Mouse (Mus musculus): ENCODE data around the gene Kif1b. TPM values are rescaled to one million over a fixed set of nuclear protein-coding genes. Genes with fewer than 3 reads are reported as not detected.

The Kif1b gene
- total and polyA plus RNA-seq, 2 experiments from 2014 or later: 215 to 425 TPM

- Histone ChIP-seq H3K4me3 (ENCODE audit: low read depth, low read length) (no peak overlapping the region), H3K9me3 (ENCODE audit: low read length) (no peaks in the 10 kb centered on the region), H3K27me3 (ENCODE audit: insufficient read depth, low read length) (no peaks in the 10 kb centered on the region), H3K27ac (ENCODE audit: low read depth, low read length) (no peak overlapping the region), H3K4me2 (ENCODE audit: low read depth, low read length, poor library complexity, severe bottlenecking) (no peak overlapping the region), H3K36me3 (ENCODE audit: insufficient read depth, low read length) (peaks cover 79% of the 10 kb centered on the region), H3K9ac (replicated peaks; ENCODE audit: low read length, poor library complexity, severe bottlenecking) (no peak overlapping the region), H3K4me1 (ENCODE audit: insufficient read depth, low read length) (no peaks in the 10 kb centered on the region)
- DNase-seq (ENCODE audit: low spot score): no peak
- TF ChIP-seq CTCF (IDR thresholded peaks at IDR 0.05): no peak
- ATAC-seq (ENCODE audit: low FRiP score): no peak
- WGBS: 90% methylated on average over 7 of the region's 7 CpGs
Observed at GRCm38 (mm10) chr4:149332726-149333125, 25.2 kb upstream of the Kif1b start.

GRCm38 (mm10) chr4:149330495-149330894 is 23.0 kb upstream of the Kif1b start:
- H3K27me3 ChIP-seq (ENCODE audit: insufficient read depth, low read length): no peaks in the 10 kb centered on the region
- DNase-seq (ENCODE audit: low spot score) (no peak), ATAC-seq (ENCODE audit: low FRiP score) (no peak)
- WGBS: 94% methylated on average over 5 of the region's 5 CpGs
- no peaks in the 10 kb centered on the region for H3K4me1 ChIP-seq (ENCODE audit: insufficient read depth, low read length)
- peaks cover 67% of the 10 kb centered on the region for H3K36me3 ChIP-seq (ENCODE audit: insufficient read depth, low read length)
- no peak overlapping the region for H3K4me3 ChIP-seq (ENCODE audit: low read depth, low read length)
- no peak overlapping the region for H3K27ac ChIP-seq (ENCODE audit: low read depth, low read length)
- H3K4me2 ChIP-seq (ENCODE audit: low read depth, low read length, poor library complexity, severe bottlenecking): no peak overlapping the region
- TF ChIP-seq CTCF (IDR thresholded peaks at IDR 0.05): peak; percentile 30
- no peaks in the 10 kb centered on the region for H3K9me3 ChIP-seq (ENCODE audit: low read length)
- no peak overlapping the region for H3K9ac ChIP-seq (replicated peaks; ENCODE audit: low read length, poor library complexity, severe bottlenecking)

GRCm38 (mm10) chr4:149328735-149329134 is 21.2 kb upstream of the Kif1b start:
- Histone ChIP-seq H3K9me3 (ENCODE audit: low read length) (no peaks in the 10 kb centered on the region), H3K27me3 (ENCODE audit: insufficient read depth, low read length) (no peaks in the 10 kb centered on the region), H3K27ac (ENCODE audit: low read depth, low read length) (no peak overlapping the region), H3K4me1 (ENCODE audit: insufficient read depth, low read length) (no peaks in the 10 kb centered on the region), H3K4me3 (ENCODE audit: low read depth, low read length) (no peak overlapping the region), H3K36me3 (ENCODE audit: insufficient read depth, low read length) (peaks cover 52% of the 10 kb centered on the region), H3K4me2 (ENCODE audit: low read depth, low read length, poor library complexity, severe bottlenecking) (no peak overlapping the region), H3K9ac (replicated peaks; ENCODE audit: low read length, poor library complexity, severe bottlenecking) (no peak overlapping the region)
- WGBS: 84% methylated on average over 4 of the region's 4 CpGs
- ATAC-seq (ENCODE audit: low FRiP score) (no peak), DNase-seq (ENCODE audit: low spot score) (no peak)
- no peak for TF ChIP-seq CTCF (IDR thresholded peaks at IDR 0.05)

GRCm38 (mm10) chr4:149327281-149327680 is 19.8 kb upstream of the Kif1b start:
- H3K27me3 ChIP-seq (ENCODE audit: insufficient read depth, low read length): no peaks in the 10 kb centered on the region
- H3K36me3 ChIP-seq (ENCODE audit: insufficient read depth, low read length): peaks cover 42% of the 10 kb centered on the region
- ATAC-seq (ENCODE audit: low FRiP score): no peak
- no peak overlapping the region for H3K27ac ChIP-seq (ENCODE audit: low read depth, low read length)
- H3K4me2 ChIP-seq (ENCODE audit: low read depth, low read length, poor library complexity, severe bottlenecking): no peak overlapping the region
- no peaks in the 10 kb centered on the region for H3K4me1 ChIP-seq (ENCODE audit: insufficient read depth, low read length)
- 95% methylated on average over 7 of the region's 7 CpGs for WGBS
- H3K4me3 ChIP-seq (ENCODE audit: low read depth, low read length): no peak overlapping the region
- H3K9ac ChIP-seq (replicated peaks; ENCODE audit: low read length, poor library complexity, severe bottlenecking): no peak overlapping the region
- TF ChIP-seq CTCF (IDR thresholded peaks at IDR 0.05): no peak
- no peaks in the 10 kb centered on the region for H3K9me3 ChIP-seq (ENCODE audit: low read length)
- no peak for DNase-seq (ENCODE audit: low spot score)

GRCm38 (mm10) chr4:149325411-149326162 is 18.1 kb upstream of the Kif1b start:
- no peak overlapping the region for H3K9ac ChIP-seq (replicated peaks; ENCODE audit: low read length, poor library complexity, severe bottlenecking)
- H3K4me2 ChIP-seq (ENCODE audit: low read depth, low read length, poor library complexity, severe bottlenecking): no peak overlapping the region
- H3K9me3 ChIP-seq (ENCODE audit: low read length): no peaks in the 10 kb centered on the region
- WGBS: 92% methylated on average over 10 of the region's 10 CpGs
- peak; percentile 48 for TF ChIP-seq CTCF (IDR thresholded peaks at IDR 0.05)
- H3K4me3 ChIP-seq (ENCODE audit: low read depth, low read length): no peak overlapping the region
- peak; percentile 33 for DNase-seq (ENCODE audit: low spot score)
- peaks cover 28% of the 10 kb centered on the region for H3K36me3 ChIP-seq (ENCODE audit: insufficient read depth, low read length)
- no peak for ATAC-seq (ENCODE audit: low FRiP score)
- no peak overlapping the region for H3K27ac ChIP-seq (ENCODE audit: low read depth, low read length)
- no peaks in the 10 kb centered on the region for H3K4me1 ChIP-seq (ENCODE audit: insufficient read depth, low read length)
- H3K27me3 ChIP-seq (ENCODE audit: insufficient read depth, low read length): no peaks in the 10 kb centered on the region

- no peak overlapping the region for H3K9ac ChIP-seq (replicated peaks; ENCODE audit: low read length, poor library complexity, severe bottlenecking)
- no peaks in the 10 kb centered on the region for H3K9me3 ChIP-seq (ENCODE audit: low read length)
- no peak for ATAC-seq (ENCODE audit: low FRiP score)
- peaks cover 13% of the 10 kb centered on the region for H3K36me3 ChIP-seq (ENCODE audit: insufficient read depth, low read length)
- DNase-seq (ENCODE audit: low spot score): no peak
- no peak for TF ChIP-seq CTCF (IDR thresholded peaks at IDR 0.05)
- H3K27me3 ChIP-seq (ENCODE audit: insufficient read depth, low read length): no peaks in the 10 kb centered on the region
- no peak overlapping the region for H3K27ac ChIP-seq (ENCODE audit: low read depth, low read length)
- H3K4me3 ChIP-seq (ENCODE audit: low read depth, low read length): no peak overlapping the region
- no peaks in the 10 kb centered on the region for H3K4me1 ChIP-seq (ENCODE audit: insufficient read depth, low read length)
- WGBS: 80% methylated on average over 16 of the region's 16 CpGs
- no peak overlapping the region for H3K4me2 ChIP-seq (ENCODE audit: low read depth, low read length, poor library complexity, severe bottlenecking)
Observed at GRCm38 (mm10) chr4:149323730-149324129, 16.2 kb upstream of the Kif1b start.

All from midbrain, postnatal 0 days (tissue).